Mouse (Mus musculus) heart, adult 2 months (tissue): ENCODE results near the gene Slc9c1.

Source experiments
- CTCF ChIP-seq: fragments of 200-600 bp; IDR thresholded peaks from 2 replicates; pipeline ENCODE4 v1.8.1; 2022; ENCODE audit warnings: antibody characterized with exemption, mild to moderate bottlenecking, moderate library complexity
- EP300 ChIP-seq: fragments of 200-500 bp; IDR thresholded peaks from 2 replicates; pipeline ENCODE4 v1.6.1; 2011; ENCODE audit warnings: low read depth, low read length, control low read depth; ENCODE audit not compliant: insufficient read depth
- POLR2A ChIP-seq: fragments of 200-500 bp; IDR thresholded peaks from 2 replicates; pipeline ENCODE4 v1.6.1; 2011; ENCODE audit warnings: mild to moderate bottlenecking, low read depth, low read length, control low read depth; ENCODE audit not compliant: insufficient read depth

- TF ChIP-seq CTCF: no peak
- TF ChIP-seq POLR2A: no peak
- TF ChIP-seq EP300: no peak
These were observed 109.3 kb downstream of the Slc9c1 start for GRCm38 (mm10) chr16:45644380-45644779.
